Mouse (Mus musculus): ENCODE data around the gene Irf6. TPM values are rescaled to one million over a fixed set of nuclear protein-coding genes. Genes with fewer than 3 reads are reported as not detected.

The Irf6 gene
- total RNA-seq, 2 experiments from 2014 or later, result 6.4 to 6.9 TPM

- DNase-seq (ENCODE audit: low spot score in 2 of 2), result no peak
Observed at GRCm38 (mm10) chr1:193153561-193153960, 650 bp downstream of the Irf6 start.

DNA sequence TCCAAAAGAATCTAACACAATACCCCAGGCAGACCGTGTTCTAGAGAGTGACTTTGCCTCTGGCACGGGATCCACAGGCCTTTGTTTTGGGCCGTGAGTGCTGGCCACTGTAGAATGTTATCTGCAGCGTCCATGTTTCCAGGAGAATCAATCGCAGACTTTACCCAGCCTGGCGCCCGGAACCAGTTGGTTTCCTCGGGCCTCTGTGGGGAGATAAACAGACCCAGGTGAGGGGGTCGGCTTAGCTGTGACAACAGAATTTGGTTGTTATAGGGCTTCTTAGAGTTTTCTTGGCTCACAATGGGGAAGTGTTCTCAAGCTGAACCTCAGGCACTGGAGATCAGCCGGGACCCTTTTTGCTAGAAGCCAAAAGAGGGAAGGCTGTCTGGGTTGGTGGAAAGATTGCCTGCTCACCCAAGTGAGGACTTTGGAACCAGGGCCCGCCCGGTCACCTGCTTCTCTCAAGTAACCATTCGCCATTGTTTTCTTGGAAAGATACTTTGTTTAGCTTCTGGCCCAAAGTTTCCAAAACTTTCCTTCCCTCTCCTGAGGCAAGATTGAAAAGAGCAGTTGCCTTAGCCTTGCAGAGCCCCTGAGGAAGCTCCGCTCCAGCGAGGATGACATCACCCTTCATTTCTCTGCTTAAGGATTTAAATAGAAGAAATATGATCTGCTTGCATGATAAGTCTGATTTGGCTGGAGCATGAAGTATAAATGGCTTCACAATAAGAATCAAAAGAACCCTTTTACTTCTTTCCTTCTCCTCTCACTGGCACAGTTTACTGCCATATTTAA, 3.6 kb downstream of the Irf6 start:
- DNase-seq (ENCODE audit: low spot score in 2 of 2), result no peak

DNA sequence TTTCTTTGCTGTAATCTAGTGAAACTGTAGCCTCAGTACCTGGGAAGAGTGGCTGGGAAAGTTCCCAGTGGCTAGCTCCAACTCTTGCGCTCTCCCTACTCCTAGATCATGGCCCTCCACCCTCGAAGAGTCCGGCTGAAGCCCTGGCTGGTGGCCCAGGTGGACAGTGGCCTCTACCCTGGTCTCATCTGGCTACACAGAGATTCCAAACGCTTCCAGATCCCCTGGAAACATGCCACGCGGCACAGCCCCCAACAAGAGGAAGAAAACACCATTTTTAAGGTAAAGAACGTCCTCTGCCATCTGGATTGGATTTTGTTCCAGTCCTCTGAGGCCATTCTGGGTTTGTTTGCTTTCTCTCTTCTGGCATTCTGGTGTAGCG, 4.2 kb downstream of the Irf6 start:
- peak in 1 of 2 experiments; percentile 39 for DNase-seq (ENCODE audit: low spot score in 2 of 2)

GRCm38 (mm10) chr1:193159163-193159562, 6.3 kb downstream of the Irf6 start:
- no peak for DNase-seq (ENCODE audit: low spot score in 2 of 2)

DNA sequence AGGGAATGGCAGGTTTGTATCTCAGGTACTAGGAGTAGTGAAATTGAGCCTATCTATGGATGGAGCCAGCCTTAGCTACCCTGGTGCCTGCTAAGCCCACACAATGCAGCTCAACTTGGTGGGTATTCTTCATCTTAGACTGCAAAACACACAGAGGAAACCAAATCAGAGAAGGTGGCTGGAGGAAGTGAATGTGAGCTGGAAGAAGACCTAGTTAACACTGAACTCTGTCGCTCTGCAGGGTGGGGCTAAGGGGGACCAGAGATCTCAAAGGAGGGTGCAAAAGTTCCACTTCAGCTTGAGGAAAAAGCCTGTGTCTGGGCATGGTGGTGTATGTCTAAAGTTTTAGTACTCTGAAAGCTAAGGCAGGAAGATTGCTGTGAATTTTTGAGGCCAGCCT, 6.7 kb downstream of the Irf6 start:
- no peak for DNase-seq (ENCODE audit: low spot score in 2 of 2)

- peak in 1 of 2 experiments; percentile 41 for DNase-seq (ENCODE audit: low spot score in 2 of 2)
Observed at GRCm38 (mm10) chr1:193160317-193161032, 7.6 kb downstream of the Irf6 start.

- no peak for DNase-seq (ENCODE audit: low spot score in 2 of 2)
Observed at GRCm38 (mm10) chr1:193167746-193168145, 14.8 kb downstream of the Irf6 start, which contains the start of gene A130010J15Rik. Gene A130010J15Rik, plus strand, starts transcription at chr1:193168046.

DNA sequence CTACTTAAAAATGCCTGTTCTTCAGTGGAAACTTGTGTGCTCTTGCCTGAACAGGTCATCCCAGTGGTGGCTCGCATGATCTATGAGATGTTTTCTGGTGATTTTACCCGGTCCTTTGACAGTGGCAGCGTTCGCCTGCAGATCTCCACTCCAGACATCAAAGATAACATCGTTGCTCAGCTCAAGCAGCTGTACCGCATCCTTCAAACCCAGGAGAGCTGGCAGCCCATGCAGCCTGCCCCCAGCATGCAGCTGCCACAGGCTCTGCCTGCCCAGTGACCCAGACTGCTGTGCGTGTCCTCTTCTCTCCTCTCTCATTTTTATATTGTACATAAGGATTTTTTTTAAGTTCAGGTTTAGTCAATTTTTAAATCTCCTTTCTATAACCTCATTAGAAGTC, 16.3 kb downstream of the Irf6 start:
- DNase-seq (ENCODE audit: low spot score in 2 of 2), result no peak

DNA sequence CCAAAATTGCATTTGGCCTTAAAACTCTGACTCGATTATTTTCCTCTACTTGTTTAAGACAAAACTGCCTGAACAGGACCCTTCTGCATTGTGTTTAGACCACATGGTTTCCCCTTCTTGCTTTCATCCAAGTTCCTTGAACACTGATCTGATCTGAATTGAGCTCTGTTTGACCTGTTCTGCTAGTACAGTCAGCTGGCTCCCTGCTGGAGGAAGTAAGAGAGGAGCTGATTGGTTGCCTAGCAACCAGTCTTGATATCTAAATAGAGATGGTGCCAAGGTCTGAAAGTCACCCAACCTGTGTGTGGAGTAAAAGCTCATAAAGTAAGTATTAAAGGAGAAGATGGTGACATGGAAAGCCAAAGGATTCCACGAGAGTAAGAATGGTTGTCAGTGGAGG, 16.9 kb downstream of the Irf6 start:
- DNase-seq (ENCODE audit: low spot score in 2 of 2), result no peak

- peak; percentile 84 to 93 for DNase-seq (ENCODE audit: low spot score in 2 of 2)
Observed at GRCm38 (mm10) chr1:193172991-193173809, 20.3 kb downstream of the Irf6 start.

DNA sequence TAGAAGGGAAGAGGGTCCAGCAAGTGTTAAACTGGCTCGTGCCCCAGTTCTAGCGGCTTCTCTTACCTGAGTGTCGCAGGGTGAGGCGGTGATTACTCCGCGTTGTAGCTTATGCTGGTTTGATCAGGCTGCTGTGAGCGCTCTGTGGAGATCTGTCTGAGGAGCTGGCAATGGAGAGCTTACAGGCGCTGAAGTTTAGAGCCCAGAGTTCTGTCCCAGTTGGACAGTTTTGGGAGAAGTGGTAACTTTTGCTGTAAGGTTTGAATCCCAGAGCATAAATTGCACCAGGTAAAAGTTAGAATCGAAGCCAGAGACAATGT, 20.9 kb downstream of the Irf6 start:
- DNase-seq (ENCODE audit: low spot score in 2 of 2), result no peak

DNA sequence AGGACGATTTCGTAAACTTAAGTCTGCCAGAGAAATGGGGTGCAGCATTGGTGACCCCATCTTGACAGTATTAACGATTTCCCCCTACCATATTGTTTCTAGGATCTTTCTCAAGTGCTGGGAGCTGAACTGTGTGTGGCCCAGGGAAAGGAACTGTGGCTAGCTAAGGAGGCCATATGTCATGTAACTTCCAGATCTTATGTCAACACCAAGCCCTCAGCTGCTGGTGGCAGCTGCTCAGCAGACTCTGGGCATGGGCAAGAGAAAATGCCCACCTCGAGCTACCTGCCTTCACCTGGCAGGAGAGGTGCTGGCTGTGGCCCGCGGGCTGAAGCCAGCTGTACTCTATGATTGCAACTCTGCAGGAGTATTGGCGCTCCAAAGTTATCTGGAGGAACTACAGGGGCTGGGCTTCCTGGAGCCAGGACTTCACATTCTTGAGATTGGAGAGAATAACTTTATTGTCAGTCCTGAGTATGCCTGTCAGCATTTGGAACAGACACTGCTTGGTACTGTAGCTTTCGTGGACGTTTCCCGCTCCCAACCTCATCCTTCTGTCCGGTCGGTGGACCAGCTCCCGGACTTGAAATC, 21.3 kb downstream of the Irf6 start:
- DNase-seq (ENCODE audit: low spot score in 2 of 2), result no peak

DNA sequence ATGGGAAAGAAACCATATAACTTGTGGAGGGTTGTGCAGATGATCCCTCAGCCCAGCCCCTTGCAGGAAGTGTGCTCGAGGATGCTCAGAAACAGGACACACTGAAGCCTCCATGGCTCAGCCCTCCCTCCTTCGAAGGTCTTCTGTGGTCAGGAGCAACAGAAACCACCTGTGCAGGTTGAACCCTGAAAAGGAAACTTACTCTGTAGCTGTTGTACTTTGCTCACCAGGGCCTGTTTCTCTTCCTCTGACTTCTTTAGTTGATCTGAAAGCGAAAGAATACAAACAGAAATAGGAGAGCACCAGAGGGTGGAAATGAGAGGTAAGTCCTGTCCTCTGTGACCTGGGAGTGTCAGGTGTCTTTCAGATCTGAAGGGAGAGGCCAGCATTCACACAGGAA, 28.2 kb downstream of the Irf6 start:
- DNase-seq (ENCODE audit: low spot score in 2 of 2), result no peak

DNA sequence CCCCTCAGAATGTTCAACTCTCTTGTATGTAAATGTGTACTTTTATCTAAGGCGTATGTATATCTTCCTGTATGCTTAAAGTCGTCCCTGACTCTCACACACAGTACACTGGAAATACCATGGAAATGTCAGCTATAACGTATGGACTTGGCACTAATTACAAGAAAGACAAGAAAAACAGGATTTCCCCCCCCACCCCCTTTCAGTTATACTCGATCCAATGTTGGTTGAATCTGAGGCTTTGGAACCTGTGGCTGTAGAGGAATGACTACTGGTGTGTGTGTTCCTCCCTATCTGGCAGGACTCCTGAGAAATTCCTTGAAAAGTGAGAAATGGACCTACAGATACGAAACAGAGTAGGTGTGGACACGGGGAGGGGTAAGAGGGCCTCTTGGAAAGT, 35.3 kb downstream of the Irf6 start:
- no peak for DNase-seq (ENCODE audit: low spot score in 2 of 2)

GRCm38 (mm10) chr1:193189151-193189621, 36.3 kb downstream of the Irf6 start:
- DNase-seq (ENCODE audit: low spot score in 2 of 2), result peak; percentile 40 to 76

- DNase-seq (ENCODE audit: low spot score in 2 of 2), result no peak
Observed at GRCm38 (mm10) chr1:193189771-193190170, 36.9 kb downstream of the Irf6 start.

- no peak for DNase-seq (ENCODE audit: low spot score in 2 of 2)
Observed at GRCm38 (mm10) chr1:193191675-193192283, 38.9 kb downstream of the Irf6 start.

- no peak for DNase-seq (ENCODE audit: low spot score in 2 of 2)
Observed at GRCm38 (mm10) chr1:193194416-193195140, 41.7 kb downstream of the Irf6 start.

DNA sequence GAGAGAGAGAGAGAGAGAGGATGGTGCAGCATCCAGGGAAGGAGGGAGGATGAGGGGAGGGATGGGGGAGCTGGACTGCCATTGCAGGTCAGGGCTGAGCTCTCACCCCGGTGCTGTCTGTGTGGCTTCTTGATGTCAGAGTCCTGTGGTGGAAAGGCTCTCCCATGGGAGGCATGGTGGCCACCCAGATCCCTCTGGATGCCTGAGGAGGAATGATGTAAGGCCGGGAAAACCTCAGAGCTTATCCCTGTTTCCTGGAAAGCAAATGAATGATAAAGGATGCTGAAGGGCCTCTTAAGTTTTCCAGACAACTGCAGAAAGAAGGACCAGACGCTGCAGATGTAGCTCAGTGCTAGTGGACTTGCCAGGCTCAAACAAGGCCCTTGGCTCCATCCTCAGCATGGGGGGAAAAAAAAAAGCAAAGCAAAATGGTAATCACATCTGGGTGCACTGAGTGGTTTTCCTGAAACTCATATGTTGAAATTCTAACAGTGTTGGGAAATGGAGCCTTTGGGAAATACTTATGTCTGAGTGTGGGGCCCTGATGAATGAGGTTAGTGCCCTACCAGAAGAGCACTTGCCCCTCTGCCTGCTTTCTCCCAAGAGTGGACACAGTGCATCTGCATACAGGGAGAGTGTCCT, 42.4 kb downstream of the Irf6 start:
- no peak for DNase-seq (ENCODE audit: low spot score in 2 of 2)

Data from gastrocnemius, postnatal 4 days (tissue).